Mouse (Mus musculus) kidney, embryonic 14.5 days (tissue): Measurements from ENCODE around the gene Rnf152. TPM values are rescaled to one million over a fixed set of nuclear protein-coding genes. Genes with fewer than 3 reads are reported as not detected.

Experiments
- ATAC-seq: fragments of 200-750 bp; cut with Nextera tagmentation; 2 replicates; pipeline ENCODE4 v1.8.0; 2017; ENCODE audit warnings: moderate number of reproducible peaks, mild to moderate bottlenecking, moderate TSS enrichment, moderate library complexity; ENCODE audit not compliant: low FRiP score, low TSS enrichment
- H3K27ac ChIP-seq: fragments of 300-500 bp; sonication (generic); 2 replicates; pipeline ENCODE4 v1.5.1; 2014; ENCODE audit warnings: low read depth, mild to moderate bottlenecking, low read length, moderate library complexity, mixed read lengths
- H3K27me3 ChIP-seq: fragments of 300-500 bp; sonication (generic); 2 replicates; pipeline ENCODE4 v1.6.1; 2014; ENCODE audit warnings: mild to moderate bottlenecking, low read length; ENCODE audit not compliant: control insufficient read depth, insufficient read depth
- H3K36me3 ChIP-seq: fragments of 300-500 bp; sonication (generic); 2 replicates; pipeline ENCODE4 v1.6.1; 2014; ENCODE audit warnings: low read length, mixed read lengths; ENCODE audit not compliant: control insufficient read depth, insufficient read depth
- H3K4me1 ChIP-seq: fragments of 300-500 bp; sonication (generic); 2 replicates; pipeline ENCODE4 v1.6.1; 2014; ENCODE audit warnings: low read length, mixed read lengths; ENCODE audit not compliant: control insufficient read depth, insufficient read depth
- H3K4me2 ChIP-seq: fragments of 300-500 bp; sonication (generic); replicated peaks from 2 replicates; pipeline ENCODE4 v1.6.1; 2014; ENCODE audit warnings: low read depth, mild to moderate bottlenecking, low read length
- H3K4me3 ChIP-seq: fragments of 300-500 bp; sonication (generic); 2 replicates; pipeline ENCODE4 v1.5.1; 2014; ENCODE audit warnings: mild to moderate bottlenecking, low read length
- H3K9ac ChIP-seq: fragments of 300-500 bp; sonication (generic); 2 replicates; pipeline ENCODE4 v1.6.1; 2014; ENCODE audit warnings: low read depth, mild to moderate bottlenecking, low read length, moderate library complexity
- H3K9me3 ChIP-seq: fragments of 300-500 bp; sonication (generic); 2 replicates; pipeline ENCODE4 v1.6.1; 2016; ENCODE audit warnings: low read length; ENCODE audit not compliant: control insufficient read depth
- WGBS: fragments of 180-500 bp; shearing (Covaris S2); extraction: QIAGEN DNeasy Blood & Tissue Kit; methylation state at CpG from one replicate; pipeline ENCODE4 v1.1.7; 2014; 5-methylcytosine and 5-hydroxymethylcytosine counted together
- polyA plus RNA-seq: library from polyadenylated mRNA; unstranded; fragments of >200 nt; fragmentation: Nextera tagmentation; extraction: Ambion mirVana; gene quantifications from 2 replicates; pipeline ENCODE4 v1.2.1, GENCODE M21; 2014

Rnf152 gene
- polyA plus RNA-seq, 1 experiment from 2014 or later = 0.99 TPM

GRCm38 (mm10) chr1:105330581-105331320, 25.8 kb downstream of the Rnf152 start:
- H3K4me1 ChIP-seq = no peaks in the 10 kb centered on the region
- H3K9ac ChIP-seq = no peak overlapping the region
- H3K36me3 ChIP-seq = no peaks in the 10 kb centered on the region
- H3K27me3 ChIP-seq = no peaks in the 10 kb centered on the region
- H3K4me3 ChIP-seq = no peak overlapping the region
- H3K4me2 ChIP-seq = no peak overlapping the region
- H3K9me3 ChIP-seq = no peaks in the 10 kb centered on the region
- ATAC-seq = no peak
- WGBS = 75% methylated on average over 5 of the region's 5 CpGs
- no peak overlapping the region for H3K27ac ChIP-seq

GRCm38 (mm10) chr1:105327789-105328188, 28.7 kb downstream of the Rnf152 start:
- Histone ChIP-seq H3K9me3 (no peaks in the 10 kb centered on the region), H3K27me3 (no peaks in the 10 kb centered on the region), H3K4me1 (no peaks in the 10 kb centered on the region), H3K36me3 (no peaks in the 10 kb centered on the region), H3K4me3 (no peak overlapping the region), H3K9ac (no peak overlapping the region), H3K4me2 (no peak overlapping the region), H3K27ac (no peak overlapping the region)
- WGBS = 100% methylated on average over 1 of the region's 1 CpGs
- ATAC-seq = no peak

- H3K4me3 ChIP-seq = no peak overlapping the region
- H3K9ac ChIP-seq = no peak overlapping the region
- 77% methylated on average over 4 of the region's 4 CpGs for WGBS
- no peaks in the 10 kb centered on the region for H3K9me3 ChIP-seq
- no peaks in the 10 kb centered on the region for H3K27me3 ChIP-seq
- no peaks in the 10 kb centered on the region for H3K36me3 ChIP-seq
- H3K27ac ChIP-seq = no peak overlapping the region
- no peak for ATAC-seq
- H3K4me1 ChIP-seq = no peaks in the 10 kb centered on the region
- no peak overlapping the region for H3K4me2 ChIP-seq
These were observed 31.9 kb downstream of the Rnf152 start for GRCm38 (mm10) chr1:105324636-105325035.

GRCm38 (mm10) chr1:105314010-105314800, 42.3 kb downstream of the Rnf152 start:
- Histone ChIP-seq H3K27me3 (no peaks in the 10 kb centered on the region), H3K36me3 (no peaks in the 10 kb centered on the region), H3K4me3 (no peak overlapping the region), H3K4me1 (no peaks in the 10 kb centered on the region), H3K9me3 (no peaks in the 10 kb centered on the region), H3K9ac (no peak overlapping the region), H3K4me2 (no peak overlapping the region), H3K27ac (no peak overlapping the region)
- no peak for ATAC-seq
- 66% methylated on average over 3 of the region's 3 CpGs for WGBS

- Histone ChIP-seq H3K27ac (no peak overlapping the region), H3K9me3 (no peaks in the 10 kb centered on the region), H3K36me3 (no peaks in the 10 kb centered on the region), H3K4me2 (no peak overlapping the region), H3K4me1 (no peaks in the 10 kb centered on the region), H3K27me3 (no peaks in the 10 kb centered on the region), H3K9ac (no peak overlapping the region), H3K4me3 (no peak overlapping the region)
- ATAC-seq = no peak
- 82% methylated on average over 2 of the region's 2 CpGs for WGBS
These were observed 44.0 kb downstream of the Rnf152 start for GRCm38 (mm10) chr1:105312601-105312901.

- H3K27me3 ChIP-seq = no peaks in the 10 kb centered on the region
- no peaks in the 10 kb centered on the region for H3K36me3 ChIP-seq
- no peak overlapping the region for H3K9ac ChIP-seq
- WGBS = 92% methylated on average over 1 of the region's 1 CpGs
- no peak for ATAC-seq
- no peaks in the 10 kb centered on the region for H3K4me1 ChIP-seq
- H3K4me3 ChIP-seq = no peak overlapping the region
- H3K4me2 ChIP-seq = no peak overlapping the region
- no peak overlapping the region for H3K27ac ChIP-seq
- no peaks in the 10 kb centered on the region for H3K9me3 ChIP-seq
These were observed 44.5 kb downstream of the Rnf152 start for GRCm38 (mm10) chr1:105311899-105312600.

GRCm38 (mm10) chr1:105302164-105302563, 54.3 kb downstream of the Rnf152 start:
- 76% methylated on average over 6 of the region's 6 CpGs for WGBS
- no peaks in the 10 kb centered on the region for H3K36me3 ChIP-seq
- no peak overlapping the region for H3K4me3 ChIP-seq
- no peak overlapping the region for H3K9ac ChIP-seq
- no peak overlapping the region for H3K4me2 ChIP-seq
- no peaks in the 10 kb centered on the region for H3K27me3 ChIP-seq
- no peak for ATAC-seq
- no peak overlapping the region for H3K27ac ChIP-seq
- no peaks in the 10 kb centered on the region for H3K4me1 ChIP-seq
- no peaks in the 10 kb centered on the region for H3K9me3 ChIP-seq

- H3K4me3 ChIP-seq = no peak overlapping the region
- H3K36me3 ChIP-seq = no peaks in the 10 kb centered on the region
- 87% methylated on average over 9 of the region's 9 CpGs for WGBS
- no peaks in the 10 kb centered on the region for H3K4me1 ChIP-seq
- H3K4me2 ChIP-seq = no peak overlapping the region
- no peak for ATAC-seq
- no peak overlapping the region for H3K27ac ChIP-seq
- no peak overlapping the region for H3K9ac ChIP-seq
- H3K27me3 ChIP-seq = no peaks in the 10 kb centered on the region
- no peaks in the 10 kb centered on the region for H3K9me3 ChIP-seq
These were observed 54.7 kb downstream of the Rnf152 start for GRCm38 (mm10) chr1:105301764-105302163.

- Histone ChIP-seq H3K9me3 (no peaks in the 10 kb centered on the region), H3K27me3 (no peaks in the 10 kb centered on the region), H3K4me2 (no peak overlapping the region), H3K27ac (no peak overlapping the region), H3K9ac (no peak overlapping the region), H3K4me3 (no peak overlapping the region), H3K4me1 (no peaks in the 10 kb centered on the region), H3K36me3 (no peaks in the 10 kb centered on the region)
- WGBS = 81% methylated on average over 2 of the region's 2 CpGs
- no peak for ATAC-seq
These were observed 64.7 kb downstream of the Rnf152 start for GRCm38 (mm10) chr1:105291859-105292258.
